ENCODE assay signal across 27 mouse cellular contexts in genomic region chr15:100400592-100401250, GRCm38 (mm10). TPM values are rescaled to one million over a fixed set of nuclear protein-coding genes. Genes with fewer than 3 reads are reported as not detected.
DNase-seq lines count a peak whose midpoint lies in the region; ATAC-seq and TF ChIP-seq lines count a peak whose summit lies in the region.
"Had no signal": no experiment of that assay in that cellular context is flagged by ENCODE, and none has a peak within 500 bp of the region (broad histone marks: within the 10 kb centered on the region; RNA-seq: fewer than 3 reads in every experiment).

No protein-coding gene starts in this region.

- no peaks in the 10 kb centered on the region for H3K4me1 ChIP-seq in kidney, embryonic 14.5 days (ENCODE audit: control insufficient read depth, insufficient read depth, low read length)
- peaks cover 12% of the 10 kb centered on the region for H3K4me1 ChIP-seq in thymus, adult 2 months (replicated peaks; ENCODE audit: control insufficient read depth, insufficient read depth, low read length)

- peaks cover 87% of the 10 kb centered on the region for H3K36me3 ChIP-seq in kidney, embryonic 14.5 days (ENCODE audit: control insufficient read depth, insufficient read depth, low read length)
- peaks cover 27% of the 10 kb centered on the region for H3K36me3 ChIP-seq in thymus, adult 2 months (ENCODE audit: control insufficient read depth, insufficient read depth, low read length)

- POLR2A ChIA-PET in Patski (lab: Charles Lee), result interaction anchor here (1.4 kb wide), 1 partner anchor 9 kb away, joined by 4 read pairs; no protein-coding TSS in a partner anchor

- ATAC-seq in kidney, embryonic 14.5 days (ENCODE audit: low FRiP score, low TSS enrichment), result no peak; the same call in 1 of the 2 replicates
- ATAC-seq in Patski, result peak; percentile 23

- intact Hi-C loops in left cerebral cortex, adult 2 months (cut with DNase I), result no loop called here

- TF ChIP-seq CTCF in Patski (IDR thresholded peaks at IDR 0.05), result no peak
- no peak for TF ChIP-seq CTCF in left cerebral cortex, adult 2 months (IDR thresholded peaks at IDR 0.05)
- TF ChIP-seq CTCF in thymus, adult 2 months (IDR thresholded peaks at IDR 0.05; ENCODE audit: borderline replicate concordance, control insufficient read depth, extremely low read depth, insufficient read depth, low read length, poor library complexity), result no peak

- DNase-seq in kidney, adult 11 months, result peak; percentile 83
- no peak for DNase-seq in Patski (ENCODE audit: low read depth, low spot score)
- peak; percentile 85 for DNase-seq in kidney, adult 9 months
- peak; percentile 80 to 82 for DNase-seq in kidney, postnatal 36 days
- DNase-seq in left cerebral cortex, adult 2 months (ENCODE audit: extremely low spot score in 1 of 2, low spot score in 2 of 2), result no peak
- DNase-seq in thymus, adult 2 months, result no peak
- DNase-seq in retina, embryonic 14.5 days (ENCODE audit: low spot score), result no peak
- DNase-seq: cerebellum, adult 2 months; cerebellum, postnatal 36 days; heart, postnatal 10 days; right cerebral cortex, adult 18-20 months; thymus, postnatal 4 days had no signal

- no peak overlapping the region for H3K4me3 ChIP-seq in kidney, embryonic 14.5 days (ENCODE audit: low read length)
- H3K4me3 ChIP-seq in left cerebral cortex, adult 2 months, result no peak overlapping the region
- no peak overlapping the region for H3K4me3 ChIP-seq in thymus, adult 2 months (ENCODE audit: control insufficient read depth, insufficient read depth, low read length)

- no peaks in the 10 kb centered on the region for H3K27me3 ChIP-seq in kidney, embryonic 14.5 days (ENCODE audit: control insufficient read depth, insufficient read depth, low read length)
- H3K27me3 ChIP-seq in Patski, result no peaks in the 10 kb centered on the region
- H3K27me3 ChIP-seq in thymus, adult 2 months (ENCODE audit: control insufficient read depth, insufficient read depth, low read length), result no peaks in the 10 kb centered on the region

- WGBS in kidney, embryonic 14.5 days, result 82% methylated on average over 16 of the region's 16 CpGs
- WGBS in thymus, adult 2 months, result 95% methylated on average over 16 of the region's 16 CpGs

- H3K9ac ChIP-seq in kidney, embryonic 14.5 days (ENCODE audit: low read depth, low read length), result no peak overlapping the region
- H3K9ac ChIP-seq: liver, embryonic 14.5 days had no signal

- no peak for TF ChIP-seq POLR2A in thymus, adult 2 months (IDR thresholded peaks at IDR 0.05; ENCODE audit: control insufficient read depth, extremely low read depth, insufficient read depth, low read length, poor library complexity)

- in situ Hi-C loops in Patski (cut with MboI; ENCODE audit: low pct_unique_long_range_greater_than_20kb), result no loop called here

- no peak overlapping the region for H3K4me2 ChIP-seq in kidney, embryonic 14.5 days (replicated peaks; ENCODE audit: low read depth, low read length)
- H3K4me2 ChIP-seq: heart, embryonic 11.5 days; midbrain, embryonic 11.5 days had no signal

- CTCF ChIA-PET in Patski (lab: Charles Lee), result interaction anchor here (1.2 to 2.1 kb wide), 3 partner anchors 9 to 25 kb away, joined by 4 to 8 read pairs (median 5); no protein-coding TSS in a partner anchor

- no peaks in the 10 kb centered on the region for H3K9me3 ChIP-seq in kidney, embryonic 14.5 days (ENCODE audit: control insufficient read depth, low read length)

- H3K27ac ChIP-seq in kidney, embryonic 14.5 days (ENCODE audit: low read depth, low read length), result no peak overlapping the region
- no peak overlapping the region for H3K27ac ChIP-seq in left cerebral cortex, adult 2 months
- H3K27ac ChIP-seq in thymus, adult 2 months (ENCODE audit: control insufficient read depth, insufficient read depth, low read length), result no peak overlapping the region
- H3K27ac ChIP-seq: liver, embryonic 14.5 days had no signal

RNA-seq across cellular contexts. Expression of gene Gm5475, which starts 21.2 kb away (rescaled TPM):
- 0.14 TPM in 1 of 2 replicates, not detected in the other for polyA plus RNA-seq in kidney, embryonic 14.5 days (2014; fragmentation: Nextera tagmentation; extraction: Ambion mirVana)
- polyA plus RNA-seq in Patski (2021), result 0.55 TPM
- not detected for total RNA-seq in left cerebral cortex, adult 2 months (2021)
- 0.04 and 0.05 TPM in 2 replicates for polyA plus RNA-seq in thymus, adult 2 months (2012; rRNA removed)
- total RNA-seq: gastrocnemius, postnatal 4 days; heart, postnatal 10 days; layer of hippocampus, postnatal 14 days; monocyte, adult 5-6 weeks had no signal
- polyA plus RNA-seq: cerebellum, adult 2 months; forebrain, embryonic 11.5 days; heart, embryonic 11.5 days; hindbrain, embryonic 11.5 days; intestine, embryonic 14.5 days; midbrain, embryonic 11.5 days had no signal

RNA-seq across cellular contexts. Expression of gene Slc11a2, which starts 24.2 kb away (rescaled TPM):
- polyA plus RNA-seq in kidney, embryonic 14.5 days (2014; fragmentation: Nextera tagmentation; extraction: Ambion mirVana), result 16.4 and 22.6 TPM in 2 replicates
- 78.4 TPM for polyA plus RNA-seq in Patski (2021)
- 10 to 100 TPM; 60.0 to 70.8 TPM for total RNA-seq in left cerebral cortex, adult 2 months (2021)
- 46.4 and 54.1 TPM in 2 replicates for polyA plus RNA-seq in thymus, adult 2 months (2012; rRNA removed)

RNA-seq across cellular contexts. Expression of gene Higd1c, which starts 36.4 kb away (rescaled TPM):
- 0.77 TPM in 1 of 2 replicates, not detected in the other for polyA plus RNA-seq in kidney, embryonic 14.5 days (2014; fragmentation: Nextera tagmentation; extraction: Ambion mirVana)
- not detected for polyA plus RNA-seq in Patski (2021)
- total RNA-seq in left cerebral cortex, adult 2 months (2021), result not detected
- not detected in 2 replicates for polyA plus RNA-seq in thymus, adult 2 months (2012; rRNA removed)
- total RNA-seq: gastrocnemius, adult 18-20 months; gastrocnemius, postnatal 4 days; heart, postnatal 10 days; layer of hippocampus, postnatal 14 days; left cerebral cortex, postnatal 14 days; MEL; monocyte, adult 5-6 weeks had no signal
- polyA plus RNA-seq: cerebellum, adult 2 months; forebrain, embryonic 11.5 days; heart, embryonic 11.5 days; hindbrain, embryonic 11.5 days; intestine, embryonic 14.5 days; liver, embryonic 14.5 days; lung, embryonic 16.5 days; midbrain, embryonic 11.5 days; neural tube, embryonic 11.5 days had no signal

RNA-seq across cellular contexts. Expression of gene Mettl7a2, which starts 47.7 kb away (rescaled TPM):
- polyA plus RNA-seq in kidney, embryonic 14.5 days (2014; fragmentation: Nextera tagmentation; extraction: Ambion mirVana), result not detected in 2 replicates
- polyA plus RNA-seq in Patski (2021), result 4.1 TPM
- total RNA-seq in left cerebral cortex, adult 2 months (2021), result under 1 TPM; 0.59 to 0.89 TPM
- not detected in 2 replicates for polyA plus RNA-seq in thymus, adult 2 months (2012; rRNA removed)
- total RNA-seq: MEL; monocyte, adult 5-6 weeks had no signal
- polyA plus RNA-seq: cerebellum, adult 2 months; forebrain, embryonic 11.5 days; heart, embryonic 11.5 days; hindbrain, embryonic 11.5 days; intestine, embryonic 14.5 days; lung, embryonic 16.5 days; midbrain, embryonic 11.5 days had no signal

RNA-seq across cellular contexts. Expression of gene Methig1, which starts 47.8 kb away (rescaled TPM):
- 0.27 and 0.87 TPM in 2 replicates for polyA plus RNA-seq in kidney, embryonic 14.5 days (2014; fragmentation: Nextera tagmentation; extraction: Ambion mirVana)
- 0.51 TPM for polyA plus RNA-seq in Patski (2021)
- under 1 TPM in 1 of 2 experiments, not detected in 1; 0.68 TPM for total RNA-seq in left cerebral cortex, adult 2 months (2021)
- not detected in 2 replicates for polyA plus RNA-seq in thymus, adult 2 months (2012; rRNA removed)
- total RNA-seq: gastrocnemius, adult 18-20 months; gastrocnemius, postnatal 4 days; heart, postnatal 10 days; layer of hippocampus, postnatal 14 days; left cerebral cortex, postnatal 14 days; MEL; monocyte, adult 5-6 weeks had no signal
- polyA plus RNA-seq: cerebellum, adult 2 months; forebrain, embryonic 11.5 days; heart, embryonic 11.5 days; intestine, embryonic 14.5 days; midbrain, embryonic 11.5 days; neural tube, embryonic 11.5 days had no signal

Comparison
In these comparisons a context has a peak if more than half of its experiments do, and no peak if none do; other contexts are left out.
1. DNase-seq: peak in kidney, adult 11 months (single experiment), kidney, adult 9 months (single experiment) and kidney, postnatal 36 days (2 of 2); none in Patski (single experiment), left cerebral cortex, adult 2 months (0 of 2), thymus, adult 2 months (single experiment) and retina, embryonic 14.5 days (single experiment).